Mouse (Mus musculus) monocyte, adult 5-6 weeks (primary cell): ENCODE data around the gene Uhrf1bp1. TPM values are rescaled to one million over a fixed set of nuclear protein-coding genes. Genes with fewer than 3 reads are reported as not detected.

Experiments
- ATAC-seq: fragments of 153-309, 156-312 bp; replicated peaks from 2 replicates; pipeline ENCODE4 v1.8.0; 2017; ENCODE audit warnings: mild to moderate bottlenecking; ENCODE audit not compliant: low TSS enrichment, insufficient number of reproducible peaks, severe bottlenecking, poor library complexity, low FRiP score
- total RNA-seq: library from RNA; stranded (forward); fragments of 200-1000, 200-491, 200-594 nt; gene quantifications from 3 replicates; pipeline ENCODE4 v1.2.3, GENCODE M21; 2017

Uhrf1bp1 gene
- total RNA-seq: 3.9 to 5.1 TPM (median 4.2 TPM) in 3 replicates

- ATAC-seq: peak; percentile 55
Observed at GRCm38 (mm10) chr17:27856265-27856797, at the start of gene Uhrf1bp1. Gene Uhrf1bp1, plus strand, starts transcription at chr17:27856441.

GRCm38 (mm10) chr17:27807542-27808078 lies 48.6 kb upstream of the Uhrf1bp1 start:
- ATAC-seq: no peak

- ATAC-seq: no peak
Observed at GRCm38 (mm10) chr17:27810569-27811331, 45.5 kb upstream of the Uhrf1bp1 start.

GRCm38 (mm10) chr17:27811980-27812379 lies 44.3 kb upstream of the Uhrf1bp1 start:
- no peak for ATAC-seq

GRCm38 (mm10) chr17:27814606-27815005 lies 41.6 kb upstream of the Uhrf1bp1 start:
- ATAC-seq: no peak

GRCm38 (mm10) chr17:27819011-27819410 lies 37.2 kb upstream of the Uhrf1bp1 start:
- ATAC-seq: no peak

GRCm38 (mm10) chr17:27819521-27819970 lies 36.7 kb upstream of the Uhrf1bp1 start:
- ATAC-seq: no peak

GRCm38 (mm10) chr17:27819971-27820567 lies 36.2 kb upstream of the Uhrf1bp1 start:
- peak; percentile 14; the same call in 1 of the 2 replicates for ATAC-seq

GRCm38 (mm10) chr17:27820568-27821406 lies 35.5 kb upstream of the Uhrf1bp1 start, which contains the start of gene D17Wsu92e:
Gene D17Wsu92e, minus strand, starts transcription at chr17:27820648.
- ATAC-seq: peak; percentile 89

- ATAC-seq: no peak
Observed at GRCm38 (mm10) chr17:27821407-27822338, 34.6 kb upstream of the Uhrf1bp1 start.

- ATAC-seq: no peak
Observed at GRCm38 (mm10) chr17:27823142-27823905, 32.9 kb upstream of the Uhrf1bp1 start.

GRCm38 (mm10) chr17:27824941-27825340 lies 31.3 kb upstream of the Uhrf1bp1 start:
- ATAC-seq: peak; percentile 19; the same call in 1 of the 2 replicates

GRCm38 (mm10) chr17:27825539-27825938 lies 30.7 kb upstream of the Uhrf1bp1 start:
- ATAC-seq: no peak

- ATAC-seq: peak; percentile 92
Observed at GRCm38 (mm10) chr17:27825984-27826905, 30.0 kb upstream of the Uhrf1bp1 start.

- no peak for ATAC-seq
Observed at GRCm38 (mm10) chr17:27826908-27827383, 29.3 kb upstream of the Uhrf1bp1 start.

- no peak for ATAC-seq
Observed at GRCm38 (mm10) chr17:27827511-27827910, 28.7 kb upstream of the Uhrf1bp1 start.
